Mouse (Mus musculus): ENCODE measurements around the gene Prkn.
A peak's percentile ranks its signal among the peaks of the same experiment; 100 is the strongest.

The Prkn gene

DNA sequence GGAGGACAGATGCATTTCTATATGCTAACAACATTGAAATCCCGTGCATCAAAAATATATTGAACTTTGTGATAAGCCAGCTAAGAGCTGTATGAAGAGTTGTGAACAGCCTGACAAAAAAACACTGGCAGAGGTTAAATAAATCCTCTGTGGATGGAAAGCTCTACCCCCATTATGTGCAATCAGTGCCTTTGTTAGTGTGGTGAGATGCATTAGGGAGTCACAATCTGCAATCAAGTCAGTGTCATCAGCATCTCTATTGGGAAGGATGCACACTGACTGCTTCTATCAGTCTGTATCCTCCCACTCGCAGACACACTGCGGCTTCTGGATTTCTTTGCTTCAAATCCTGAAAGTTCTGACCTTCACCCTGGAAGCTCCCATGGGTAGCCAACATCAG lies 315.9 kb downstream of the Prkn start:
- no peak for DNase-seq

DNA sequence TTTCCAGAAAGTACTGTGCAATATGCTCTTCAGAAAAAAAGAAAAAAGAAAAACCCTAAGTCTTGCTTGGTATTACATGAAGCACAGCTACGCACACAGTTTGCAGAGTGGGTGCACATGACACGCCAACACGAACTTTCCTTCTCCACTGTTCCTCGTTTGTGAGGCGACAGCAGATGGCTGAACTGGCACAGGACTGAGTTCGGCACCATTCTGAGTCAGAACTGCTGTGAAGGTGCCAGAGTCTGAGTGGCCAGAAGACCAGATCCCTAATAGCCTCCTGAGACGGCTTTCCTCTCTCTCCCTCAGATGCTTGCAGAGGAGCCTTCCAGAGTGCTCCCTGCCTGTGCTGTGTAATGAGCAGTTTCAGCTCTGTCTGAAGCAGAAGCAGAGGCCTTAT lies 317.4 kb downstream of the Prkn start:
- DNase-seq: peak in 1 of 2 experiments; percentile 2

DNA sequence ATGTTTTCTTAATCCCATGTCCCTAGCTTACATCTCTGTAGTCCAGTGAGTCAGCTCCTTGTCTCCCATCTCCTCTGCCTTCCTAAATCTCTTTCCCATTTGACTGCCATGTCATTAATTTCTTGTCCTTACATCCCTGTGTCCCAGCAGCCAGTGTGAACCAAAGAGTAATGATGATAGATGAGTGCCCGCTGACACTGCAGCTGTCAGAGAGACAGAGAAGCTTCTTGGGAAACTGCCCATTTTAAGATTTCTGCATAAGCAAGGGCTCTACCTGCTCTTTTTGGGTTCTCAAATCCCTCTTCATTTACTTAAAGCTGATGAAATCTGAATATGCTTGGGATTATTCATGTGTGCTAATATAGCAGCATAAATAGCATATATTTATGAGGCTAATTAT lies 321.3 kb downstream of the Prkn start:
- DNase-seq: no peak

DNA sequence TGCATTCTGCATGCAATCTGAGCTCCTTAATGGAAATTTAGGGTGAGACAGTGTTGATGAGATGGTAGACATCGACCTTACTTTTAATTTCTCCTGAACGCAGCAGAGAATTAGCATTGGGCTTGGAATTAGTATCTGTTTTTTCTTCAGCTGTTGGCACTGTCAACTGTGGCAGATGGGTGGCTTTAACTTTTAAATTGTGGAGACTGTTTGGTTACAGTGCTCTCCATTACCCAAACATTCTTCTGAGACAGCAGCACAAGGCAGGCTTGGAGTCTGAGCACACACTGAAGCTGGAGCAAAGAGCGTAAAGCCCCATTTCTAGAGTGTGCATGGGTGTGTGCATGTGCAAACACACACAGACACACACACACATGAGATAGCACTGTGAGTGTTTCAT lies 322.6 kb downstream of the Prkn start:
- no peak for DNase-seq

DNA sequence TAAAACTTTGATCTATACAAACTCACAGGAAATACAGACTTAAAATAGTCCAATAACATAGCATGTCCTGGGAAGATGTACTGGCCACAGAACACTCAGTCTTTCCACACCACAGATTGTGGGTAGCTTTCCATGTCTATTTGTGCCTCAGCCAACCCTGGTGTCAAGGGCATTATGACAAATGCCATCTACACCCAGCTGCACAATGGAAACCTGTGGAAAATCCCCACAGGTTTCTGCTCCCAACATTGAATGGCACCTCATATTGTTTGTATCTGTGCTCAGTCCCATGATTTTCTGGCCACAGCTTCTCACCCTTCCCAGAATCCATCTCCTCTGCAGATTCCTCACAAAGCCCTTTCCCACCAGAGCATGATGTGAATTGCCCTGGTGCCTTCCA lies 347.2 kb downstream of the Prkn start:
- DNase-seq: no peak

DNA sequence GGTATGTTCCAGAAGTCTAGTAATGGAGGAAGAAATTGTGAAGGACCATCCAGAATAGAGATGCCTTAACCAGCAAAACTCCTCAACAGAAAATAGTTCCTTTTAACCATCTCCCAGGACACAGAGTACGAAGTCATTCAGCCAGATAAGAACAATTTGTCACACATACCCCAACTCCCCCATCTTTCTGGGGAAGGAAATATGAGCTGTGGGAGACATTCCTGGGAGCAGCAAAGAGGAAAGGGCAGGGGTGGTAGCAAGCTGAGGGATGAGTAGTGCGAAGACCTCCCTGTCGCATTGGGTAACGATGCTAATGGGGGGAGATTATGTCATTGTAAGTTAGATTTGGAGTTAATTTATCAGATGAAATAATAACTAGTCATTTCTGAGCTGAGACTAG lies 348.3 kb downstream of the Prkn start:
- no peak for DNase-seq

DNA sequence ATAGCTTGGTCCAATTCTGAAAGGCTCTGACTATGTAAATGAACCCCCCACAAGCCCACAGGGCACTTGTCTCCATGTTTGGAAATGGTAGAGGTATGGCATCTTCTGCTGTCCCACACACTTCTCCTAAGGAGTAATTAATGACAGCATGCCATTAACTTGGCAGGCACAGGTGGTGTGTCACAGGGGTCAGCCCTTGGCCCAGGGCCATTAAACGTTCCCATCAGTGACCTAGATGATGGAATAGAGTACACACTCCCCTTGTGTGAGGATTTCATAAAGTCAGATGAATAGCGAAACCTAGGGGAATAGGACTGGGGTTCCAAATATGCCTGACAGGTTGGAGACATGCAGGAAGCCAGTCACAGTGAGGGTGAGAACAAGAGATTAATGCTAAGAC lies 350.1 kb downstream of the Prkn start:
- DNase-seq: no peak

DNA sequence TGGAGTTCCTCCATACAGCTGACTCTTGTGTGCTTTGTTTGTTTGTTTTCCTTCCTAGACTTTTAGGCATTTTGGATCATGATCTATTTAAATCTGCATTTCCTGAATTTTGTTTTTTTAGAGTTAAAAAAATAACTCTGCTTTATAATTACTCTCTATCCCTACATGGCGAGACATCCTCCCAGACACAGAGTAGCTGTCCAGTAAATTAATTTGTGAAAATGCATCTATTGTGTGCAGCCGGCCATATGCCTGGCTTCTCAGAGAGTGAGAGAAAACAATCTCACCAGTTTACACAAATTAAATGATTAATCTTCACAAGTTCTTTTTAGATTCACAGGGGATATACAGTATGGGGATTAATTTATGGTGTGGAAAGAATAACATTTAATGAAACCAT lies 357.9 kb downstream of the Prkn start:
- DNase-seq: no peak

DNA sequence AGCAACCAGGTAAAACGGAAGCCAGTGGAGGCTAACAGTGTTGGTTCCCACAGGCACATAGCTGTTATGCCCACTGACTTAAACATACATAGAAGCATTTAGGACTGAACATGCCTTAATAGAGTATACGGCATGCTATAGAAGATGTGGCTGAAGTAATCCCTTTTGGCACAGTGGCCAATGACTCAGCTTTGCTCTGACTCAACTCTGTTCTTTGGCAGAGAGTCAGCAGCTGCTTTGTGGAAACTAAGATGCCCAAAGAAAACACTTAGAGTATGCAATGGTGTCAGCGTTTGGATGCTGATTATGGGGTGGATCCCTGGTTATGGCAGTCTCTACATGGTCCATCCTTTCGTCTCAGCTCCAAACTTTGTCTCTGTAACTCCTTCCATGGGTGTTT lies 368.9 kb downstream of the Prkn start:
- DNase-seq: peak in 1 of 2 experiments; percentile 2

DNA sequence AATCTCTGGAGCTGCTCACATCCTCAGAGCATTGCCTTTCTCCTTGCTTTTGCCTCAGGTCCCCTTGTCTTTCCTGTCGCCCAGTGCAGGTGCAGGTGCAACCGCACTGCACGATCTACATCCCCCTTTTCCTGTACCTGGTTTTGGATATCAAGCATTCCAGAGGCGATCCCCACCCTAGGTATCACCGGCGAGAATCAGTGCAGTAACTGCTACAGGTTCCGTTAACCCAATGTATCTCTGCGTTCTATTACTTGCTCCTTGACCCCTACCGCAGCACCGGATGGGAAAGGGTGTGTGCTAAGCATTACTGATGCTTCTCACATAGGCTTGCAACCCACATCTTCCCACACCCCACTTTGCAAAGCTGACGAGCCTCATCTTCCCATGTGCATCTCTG lies 370.8 kb downstream of the Prkn start:
- no peak for DNase-seq

DNA sequence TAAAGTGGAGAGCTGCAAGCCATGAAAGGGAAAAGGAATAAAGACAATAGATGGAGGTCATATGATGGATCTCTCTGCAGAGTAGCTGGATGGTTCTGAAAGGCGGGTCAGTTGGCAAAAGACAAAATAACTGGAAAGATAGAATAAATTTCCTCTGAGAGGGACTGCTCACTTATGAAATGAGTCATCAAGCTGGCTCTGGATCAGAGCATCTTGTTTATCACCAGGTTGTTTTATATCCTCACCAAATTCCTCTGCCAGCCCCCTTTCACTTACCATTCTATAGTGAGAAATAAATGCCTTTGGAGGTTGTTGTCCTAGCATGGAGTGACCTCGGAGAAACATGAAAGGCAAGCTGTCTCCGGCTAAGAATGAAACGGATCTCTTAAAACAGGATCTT lies 371.4 kb downstream of the Prkn start:
- no peak for DNase-seq

DNA sequence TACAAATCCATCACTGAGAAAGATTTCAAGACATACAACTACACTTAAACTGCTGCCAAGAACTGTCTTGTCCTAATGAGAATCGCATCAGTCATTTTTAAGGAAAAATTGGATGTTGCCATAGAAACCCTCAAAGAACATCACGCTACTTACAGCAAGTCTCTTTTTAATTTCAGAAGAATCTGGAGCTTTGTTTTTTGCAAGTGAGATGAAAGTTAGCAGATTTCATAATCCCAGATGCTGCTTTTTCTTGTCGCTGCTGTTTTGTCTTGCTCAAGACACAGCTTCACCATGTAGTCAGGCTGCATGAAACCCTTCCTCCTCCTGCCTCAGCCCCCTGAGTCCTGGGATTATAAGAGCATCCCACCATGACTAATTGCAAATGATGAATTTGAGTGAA lies 373.5 kb downstream of the Prkn start:
- no peak for DNase-seq

DNA sequence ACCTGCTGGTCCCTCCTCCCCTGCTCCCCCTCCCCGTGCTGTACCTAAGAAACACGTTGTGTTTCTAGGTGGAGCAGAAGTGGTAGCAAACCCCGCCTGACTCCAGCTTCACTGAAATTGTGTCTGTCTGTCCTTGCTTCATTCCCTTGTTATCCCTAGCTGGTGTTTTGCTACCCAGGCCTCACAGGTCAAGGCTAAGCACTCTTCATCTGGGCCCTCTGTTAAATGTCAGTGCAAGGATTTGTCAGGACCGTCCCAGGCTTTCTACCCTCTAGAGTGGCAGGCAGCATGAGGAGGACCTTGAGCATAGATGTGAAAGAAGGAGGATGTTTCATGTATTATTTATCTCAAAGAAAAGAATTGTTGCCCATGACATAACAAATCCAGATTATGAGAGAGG lies 388.8 kb downstream of the Prkn start:
- no peak for DNase-seq

DNA sequence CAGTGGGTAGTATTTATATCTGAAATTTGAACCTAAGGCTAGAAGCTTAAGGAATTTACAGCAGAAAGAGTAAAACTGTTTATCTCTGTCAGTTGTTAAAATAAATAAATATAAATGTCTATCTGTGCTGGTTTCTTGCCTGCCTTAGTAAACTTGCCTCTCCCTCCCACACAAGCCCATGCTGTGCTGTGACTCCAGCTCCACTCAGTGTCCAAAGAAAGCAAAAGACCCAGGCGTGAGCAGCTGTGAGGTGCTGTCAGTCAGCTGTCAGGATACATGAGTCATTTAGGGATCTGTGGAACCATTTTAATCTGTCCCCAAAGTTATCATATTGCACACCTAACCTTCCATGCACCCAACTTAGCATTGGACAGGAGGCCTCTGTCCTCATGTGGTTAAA lies 389.2 kb downstream of the Prkn start:
- no peak for DNase-seq

DNA sequence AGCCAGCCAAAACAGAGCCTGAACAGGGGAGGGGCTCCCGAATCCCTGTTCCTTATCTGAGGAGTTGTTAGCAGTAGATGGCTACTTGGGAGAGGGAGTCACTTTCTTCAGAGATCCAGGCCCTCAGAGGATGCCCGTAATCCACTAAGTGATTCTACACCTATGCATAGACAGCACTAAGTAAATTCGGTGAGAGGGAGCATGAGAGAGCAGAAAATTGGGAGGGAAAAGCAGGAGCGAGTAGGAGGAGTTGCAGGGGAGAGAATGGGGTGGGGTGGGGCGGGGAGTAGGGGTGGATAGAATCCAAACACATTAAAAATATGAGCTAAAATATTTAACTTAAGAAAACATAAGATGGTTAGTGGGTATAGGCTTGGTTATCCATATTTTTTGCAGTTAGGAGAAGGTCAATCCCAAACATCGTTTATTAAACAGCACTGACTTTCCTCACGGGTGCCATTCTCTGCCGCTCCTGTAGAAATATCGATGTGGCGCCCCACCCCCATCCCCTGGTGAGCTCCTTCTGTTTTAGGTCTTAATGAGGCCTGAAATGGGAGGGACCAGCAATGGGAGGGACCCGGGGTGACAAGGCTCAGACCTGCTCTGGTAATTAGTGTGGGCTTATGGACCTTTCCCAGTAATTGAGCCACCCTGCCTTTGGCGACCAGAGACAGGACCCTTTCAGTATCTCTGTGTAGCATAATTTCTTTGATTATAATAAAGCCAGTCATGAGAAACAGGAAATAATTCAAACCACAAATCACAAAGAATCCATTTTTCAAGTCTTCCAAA lies 390.6 kb downstream of the Prkn start:
- no peak for DNase-seq

DNA sequence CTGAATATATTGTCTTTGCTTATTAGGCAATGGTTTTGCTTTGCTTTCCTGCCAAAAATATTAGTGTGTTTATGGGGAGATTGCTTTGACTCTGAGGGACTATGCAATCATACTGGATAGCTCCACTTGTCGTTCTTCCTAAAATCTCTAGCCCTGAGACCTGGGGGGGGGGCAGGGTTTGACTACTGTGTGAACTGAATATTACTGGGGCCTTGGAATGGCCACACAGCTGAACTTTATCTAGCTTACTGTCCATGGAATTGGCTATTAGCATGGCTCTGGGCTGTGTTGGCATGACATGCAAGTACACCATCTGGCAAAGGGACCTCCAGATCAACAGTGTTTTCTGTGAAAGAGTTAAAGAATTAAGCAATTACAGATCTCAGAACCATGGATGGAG lies 395.1 kb downstream of the Prkn start:
- no peak for DNase-seq

DNA sequence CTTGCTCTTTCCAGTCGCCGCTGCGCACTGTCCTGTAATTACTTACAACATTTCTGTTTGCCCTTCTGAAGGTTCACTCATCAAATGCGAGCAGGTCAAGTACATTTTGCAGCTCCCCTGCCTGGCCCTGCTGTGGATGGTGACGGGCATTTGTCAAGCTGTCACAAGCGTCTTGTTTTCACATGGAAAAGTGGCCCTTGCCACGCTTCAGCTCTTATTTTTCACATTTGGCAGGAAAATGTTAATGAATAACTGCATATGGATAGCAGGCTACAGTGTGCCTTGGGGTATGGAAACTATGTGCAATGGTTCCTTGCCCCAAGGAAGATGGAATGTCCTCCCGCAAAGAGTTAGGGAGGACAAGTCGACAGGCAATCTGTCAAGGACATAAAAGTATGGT lies 404.9 kb downstream of the Prkn start:
- DNase-seq: no peak

DNA sequence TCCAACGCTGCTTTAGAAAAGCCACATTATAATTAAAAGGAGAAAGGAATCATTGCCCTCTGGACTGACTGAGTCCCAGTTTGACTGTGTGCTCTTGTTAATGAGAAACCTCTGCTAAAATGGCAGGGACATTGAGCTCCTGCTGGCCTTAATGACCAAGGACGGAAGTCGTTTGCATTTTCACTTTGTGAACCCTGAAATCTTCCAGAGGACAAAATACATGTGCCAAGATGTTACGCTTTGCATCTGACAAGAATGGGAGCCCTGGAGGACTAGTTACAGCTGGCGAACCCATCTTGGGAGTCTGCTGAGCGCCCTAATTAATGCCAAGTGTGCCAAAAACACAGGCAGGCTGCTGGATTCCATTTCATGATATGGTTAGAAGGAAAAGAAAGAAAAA lies 409.0 kb downstream of the Prkn start:
- no peak for DNase-seq

DNA sequence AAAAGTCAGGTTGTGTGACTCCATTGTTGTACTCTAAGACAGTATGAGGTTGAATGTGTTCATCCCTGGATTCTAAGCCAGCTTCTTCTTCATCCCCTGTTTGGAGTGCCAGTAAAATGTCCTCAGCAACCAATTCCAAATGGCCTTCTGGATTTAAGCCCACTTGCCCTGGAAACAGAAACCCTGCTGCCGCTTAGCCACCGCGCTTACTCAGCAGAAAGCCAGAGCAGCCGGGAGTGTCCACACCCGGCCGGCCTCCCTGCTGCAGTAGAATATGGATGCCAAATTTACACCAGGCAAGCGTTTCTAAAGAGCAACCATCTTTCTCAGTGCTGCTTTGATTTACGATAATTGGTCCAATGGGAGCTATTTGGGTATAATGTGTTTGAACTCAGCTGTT lies 420.5 kb downstream of the Prkn start:
- no peak for DNase-seq

DNA sequence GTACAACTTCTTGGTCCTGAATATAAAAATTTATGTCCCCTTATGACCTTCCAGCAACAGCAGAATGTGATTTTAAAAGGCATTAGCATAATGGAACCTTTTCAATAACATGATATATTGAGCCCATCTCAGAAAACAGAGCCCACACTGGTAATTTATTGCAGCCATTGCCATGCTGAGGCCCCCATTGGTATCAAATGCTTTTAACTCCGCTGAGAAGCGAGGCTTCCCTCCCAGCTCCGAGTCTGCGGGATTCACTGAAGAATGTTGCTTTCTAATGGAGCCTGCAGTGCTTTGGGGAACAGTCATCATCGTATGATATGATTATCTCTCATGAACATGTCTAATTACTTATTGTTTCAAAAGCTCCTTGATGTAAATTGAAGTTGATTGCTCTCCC lies 421.5 kb downstream of the Prkn start:
- DNase-seq: no peak

DNA sequence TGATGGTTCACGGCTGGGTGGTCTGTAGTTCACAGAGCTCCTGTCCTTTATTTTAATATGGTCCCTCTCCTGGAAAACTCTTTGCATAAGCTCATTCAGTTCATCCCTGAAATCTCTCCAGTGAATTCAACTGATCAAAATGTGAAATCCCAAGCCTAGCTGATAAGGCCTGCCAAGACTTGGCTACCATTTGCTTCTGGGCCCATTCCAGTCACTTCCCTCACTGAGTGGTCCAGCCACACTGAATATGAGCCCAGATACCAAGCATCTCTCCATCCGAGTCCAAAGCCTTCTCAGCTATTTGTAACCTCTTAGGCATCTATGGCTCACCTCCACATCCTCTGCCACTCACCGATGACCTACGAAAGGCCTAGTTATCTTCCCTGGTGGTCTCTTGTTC lies 427.8 kb downstream of the Prkn start:
- DNase-seq: no peak

DNA sequence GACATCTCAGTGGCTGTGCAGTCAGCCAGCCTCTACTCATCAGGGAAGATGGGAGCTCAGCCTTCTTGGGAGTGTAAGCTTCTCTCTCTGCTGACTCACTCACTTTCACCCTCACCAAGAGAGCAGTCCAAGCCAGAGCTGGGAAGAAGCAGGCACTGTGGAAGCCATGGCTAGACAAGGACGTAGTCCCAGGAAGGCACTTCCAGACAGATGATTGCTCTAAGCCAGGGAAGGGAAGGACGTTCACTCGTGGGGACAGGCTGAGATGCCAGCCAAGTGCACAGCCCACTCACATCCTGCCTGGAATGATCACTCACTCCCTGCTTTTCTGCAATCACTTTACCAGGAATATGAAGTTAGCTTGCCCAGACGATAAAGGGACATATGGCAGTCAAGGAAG lies 430.0 kb downstream of the Prkn start:
- no peak for DNase-seq

DNA sequence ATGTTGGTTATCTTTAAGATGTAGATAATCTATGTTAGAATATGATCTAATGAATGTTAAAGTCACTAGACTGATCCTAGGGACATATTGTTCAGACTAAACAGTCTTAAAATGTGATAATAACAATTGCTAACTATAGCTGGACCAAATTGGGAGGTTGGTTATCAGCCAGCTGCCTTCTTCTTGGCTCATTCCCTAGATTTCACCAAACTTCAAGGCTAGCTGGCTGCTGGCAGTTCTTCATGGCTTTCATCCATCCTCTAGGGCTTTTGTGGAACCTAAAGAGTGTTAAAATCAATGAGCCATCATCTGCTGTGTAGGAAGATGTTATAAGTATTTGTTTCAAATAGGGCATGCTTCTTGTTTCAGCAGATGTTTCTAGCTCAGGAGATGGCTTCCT lies 431.7 kb downstream of the Prkn start:
- no peak for DNase-seq

DNA sequence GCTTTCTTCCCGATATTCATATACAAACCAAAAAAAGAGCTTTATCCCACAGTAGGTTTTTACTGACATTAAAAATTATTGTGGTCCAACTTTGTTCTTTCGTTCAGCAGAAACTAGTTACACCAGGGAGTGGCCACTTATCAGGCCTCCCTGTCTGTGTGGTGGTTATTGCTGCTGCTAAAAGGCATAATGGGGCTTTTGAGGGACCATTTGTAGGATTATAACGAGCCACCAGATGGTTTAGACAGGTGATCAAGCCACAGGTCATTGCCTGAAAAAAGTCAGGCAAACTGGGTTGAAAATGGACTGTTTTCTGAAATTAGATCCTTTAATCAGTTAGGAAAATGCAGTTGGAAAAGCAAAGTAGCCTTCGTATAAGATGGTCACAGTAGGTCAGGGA lies 444.1 kb downstream of the Prkn start:
- no peak for DNase-seq

DNA sequence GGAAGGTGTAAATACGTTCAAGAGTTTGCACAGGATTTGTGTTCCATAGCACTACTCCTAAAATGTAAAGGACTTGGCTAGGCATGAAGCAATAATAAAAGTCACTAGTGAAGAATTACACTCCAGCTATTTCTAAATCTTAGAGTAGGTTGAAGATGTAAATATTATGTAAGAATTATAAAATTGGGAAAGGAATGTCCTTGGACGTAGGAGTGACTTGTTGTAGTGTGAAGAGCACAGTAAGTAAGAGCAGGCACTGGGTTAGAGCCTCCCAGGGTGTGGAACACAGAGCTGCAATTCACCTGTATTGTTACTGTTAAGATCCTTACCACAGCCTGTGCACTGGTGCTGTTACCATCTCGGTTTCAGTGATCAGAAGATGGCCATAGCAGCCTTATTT lies 450.0 kb downstream of the Prkn start:
- DNase-seq: no peak

DNA sequence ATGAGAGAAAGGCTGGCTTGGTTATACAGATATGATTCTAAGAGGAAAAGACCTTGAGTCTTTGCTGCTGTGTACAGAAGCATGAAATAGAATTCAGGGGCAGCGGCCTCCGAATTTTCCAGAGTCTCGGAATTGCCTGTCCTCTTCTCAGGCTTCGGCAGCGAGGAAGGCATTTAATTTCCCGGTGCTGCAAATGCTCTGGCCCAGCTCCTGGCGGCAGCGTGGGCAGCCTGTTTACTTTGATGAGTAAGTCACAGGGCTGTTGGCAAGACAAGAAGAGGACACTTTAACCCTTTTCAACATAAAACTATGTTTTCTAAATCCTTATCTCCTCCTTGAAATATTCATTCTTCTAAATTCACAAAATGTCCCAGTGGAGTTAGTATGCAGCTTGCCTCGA lies 462.9 kb downstream of the Prkn start:
- DNase-seq: no peak

Data from lung, adult 18-20 months (tissue).